Mouse (Mus musculus) regulatory T cell (primary cell): ENCODE results near the gene Gbp10.
"Not testable (repeated sequence)": the region's sequence is repeated elsewhere in the genome, so short reads cannot be mapped to it uniquely, and the experiment has no call there.

Experiments used
- in situ Hi-C: fragments of 300-600 bp; cut with MboI, MseI; formaldehyde crosslinking; loops from one replicate; pipeline ENCODE4 v1.15.1; 2025; ENCODE audit warnings: high pct_unique_total_duplicates

Gene Gbp10

GRCm38 (mm10) chr5:105239483-105240047, at the start of gene Gbp10:
Gbp10 (minus strand) TSS chr5:105239533.
- in situ Hi-C loops = loop anchor here (10.0 kb wide), 1 partner anchor 45 kb away; no protein-coding TSS in a partner anchor

DNA sequence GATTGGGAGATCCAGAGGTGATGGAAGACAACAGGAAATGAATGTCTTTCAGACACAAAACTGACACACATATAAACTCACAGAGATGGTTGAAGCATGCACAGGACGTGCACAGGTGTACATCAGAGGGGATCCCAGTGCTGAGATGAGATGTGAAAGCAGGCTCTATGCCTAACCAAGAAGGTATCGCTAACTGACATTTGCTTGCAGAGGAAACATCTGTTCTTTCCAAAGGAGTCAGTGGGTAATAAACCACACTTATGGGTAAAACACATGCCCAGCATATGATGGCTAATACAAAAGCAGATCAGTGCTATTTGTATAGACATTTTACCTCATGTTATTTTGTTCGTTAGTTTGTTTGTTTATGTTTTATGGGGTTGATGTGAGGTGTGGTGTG, 21.3 kb upstream of the Gbp10 start:
- in situ Hi-C loops = loop anchor here (5.0 kb wide), 1 partner anchor 53 kb away; no protein-coding TSS in a partner anchor

GRCm38 (mm10) chr5:105252491-105252890, 13.2 kb upstream of the Gbp10 start:
- in situ Hi-C loops = no loop called here

GRCm38 (mm10) chr5:105244741-105245140, 5.4 kb upstream of the Gbp10 start:
- in situ Hi-C loops = loop anchor here (10.0 kb wide), 1 partner anchor 50 kb away; no protein-coding TSS in a partner anchor

DNA sequence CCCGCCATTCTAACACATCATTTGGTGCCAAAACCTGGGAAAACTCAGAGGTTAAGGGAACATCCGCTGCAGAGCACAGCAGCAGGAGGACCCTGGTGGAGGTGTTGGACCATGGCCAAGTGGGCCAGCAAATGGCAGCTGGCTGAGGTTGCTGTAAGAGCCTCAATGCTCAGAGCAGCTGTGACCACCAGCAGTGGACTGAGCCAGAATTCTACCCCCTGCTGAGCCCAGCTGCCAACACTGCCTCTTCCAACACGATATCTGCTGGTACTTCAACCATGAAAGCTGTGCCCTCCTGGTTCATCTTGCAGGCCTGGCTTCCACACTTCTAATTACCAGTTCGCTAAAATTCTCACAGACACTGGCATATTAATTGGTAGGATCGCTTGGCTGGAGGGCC, 1.6 kb upstream of the Gbp10 start:
- in situ Hi-C loops = loop anchor here (10.0 kb wide), 1 partner anchor 46 kb away; no protein-coding TSS in a partner anchor

- in situ Hi-C loops = not testable (repeated sequence)
These were observed 931 bp downstream of the Gbp10 start for GRCm38 (mm10) chr5:105238402-105238801.

DNA sequence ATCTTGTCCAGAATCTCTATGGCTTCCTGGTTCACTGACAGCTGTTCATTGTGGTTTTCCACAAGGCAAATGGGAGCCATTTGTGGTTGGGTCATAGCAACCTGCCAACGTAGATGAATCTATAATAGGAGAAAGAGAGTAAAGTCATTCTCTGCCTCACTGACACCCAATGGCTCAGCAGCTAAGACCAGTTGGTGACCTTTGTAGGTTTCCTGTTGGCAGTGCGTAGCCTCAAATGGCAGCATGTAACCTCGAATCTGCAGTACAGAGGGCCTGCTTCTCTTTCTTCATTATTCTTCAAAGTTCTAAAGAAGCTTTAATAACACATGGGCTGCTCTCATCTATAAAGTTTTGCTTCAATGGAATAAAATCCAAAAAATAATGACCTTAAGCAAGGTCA, 3.3 kb downstream of the Gbp10 start:
- in situ Hi-C loops = not testable (repeated sequence)

GRCm38 (mm10) chr5:105208957-105209356, 30.4 kb downstream of the Gbp10 start:
- in situ Hi-C loops = loop anchor here (5.0 kb wide), 1 partner anchor 53 kb away; no protein-coding TSS in a partner anchor

GRCm38 (mm10) chr5:105200791-105201355, 38.5 kb downstream of the Gbp10 start:
- in situ Hi-C loops = not testable (repeated sequence)

GRCm38 (mm10) chr5:105199149-105199548, 40.2 kb downstream of the Gbp10 start:
- in situ Hi-C loops = loop anchor here (10.0 kb wide), 1 partner anchor 46 kb away; no protein-coding TSS in a partner anchor

GRCm38 (mm10) chr5:105197915-105198560, 41.3 kb downstream of the Gbp10 start:
- in situ Hi-C loops = loop anchor here (10.0 kb wide), 1 partner anchor 47 kb away; no protein-coding TSS in a partner anchor

GRCm38 (mm10) chr5:105196308-105196707, 43.0 kb downstream of the Gbp10 start:
- in situ Hi-C loops = loop anchor here (10.0 kb wide), 1 partner anchor 48 kb away; no protein-coding TSS in a partner anchor

DNA sequence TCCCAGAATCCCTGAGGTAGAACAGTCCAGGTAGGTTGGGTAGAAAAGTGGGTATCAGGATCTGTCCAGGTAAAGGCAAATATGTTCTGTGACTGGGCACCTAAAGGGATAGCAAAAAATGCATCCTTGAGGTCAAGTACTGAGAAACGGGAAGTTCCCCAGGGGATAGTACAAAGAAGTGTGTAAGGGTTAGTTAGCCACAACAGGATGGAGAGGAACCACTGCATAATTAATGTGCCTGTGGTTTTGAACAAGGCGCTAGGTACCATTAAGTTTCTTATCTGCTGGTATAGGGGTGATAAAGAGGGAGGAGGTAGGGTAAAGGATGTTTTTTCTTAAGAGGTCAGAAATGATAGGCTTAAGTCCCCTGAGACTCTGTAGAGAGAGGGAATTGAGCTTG, 46.8 kb downstream of the Gbp10 start:
- in situ Hi-C loops = loop anchor here (10.0 kb wide), 1 partner anchor 52 kb away; no protein-coding TSS in a partner anchor

DNA sequence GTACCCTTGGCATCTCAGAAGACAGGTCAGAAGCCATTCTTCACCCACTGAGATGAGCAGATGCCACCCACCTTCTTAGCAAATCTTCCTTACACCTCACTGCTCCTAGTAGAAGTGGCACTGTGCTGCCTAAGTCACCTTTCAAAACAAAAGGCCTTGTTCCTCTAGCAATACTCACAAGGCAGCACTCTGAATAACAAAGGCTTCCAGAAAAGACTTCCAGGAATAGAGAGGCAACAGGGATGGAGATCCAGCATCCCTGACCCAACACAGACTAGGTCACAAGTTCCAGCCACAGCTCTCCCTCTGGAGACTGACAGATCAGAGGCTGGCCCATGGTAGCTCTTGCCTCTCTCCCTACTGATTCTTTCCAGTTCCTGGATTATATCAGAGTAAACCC, 57.9 kb downstream of the Gbp10 start:
- in situ Hi-C loops = no loop called here
